Mouse (Mus musculus) lung, embryonic 14.5 days (tissue): Measurements from ENCODE around the gene Emb. TPM values are rescaled to one million over a fixed set of nuclear protein-coding genes. Genes with fewer than 3 reads are reported as not detected.

ENCODE experiments used
- ATAC-seq: fragments of 200-750 bp; cut with Nextera tagmentation; 2 replicates; pipeline ENCODE4 v1.8.0; 2017; ENCODE audit warnings: mild to moderate bottlenecking, moderate TSS enrichment, moderate library complexity; ENCODE audit not compliant: insufficient read depth
- DNase-seq: peaks from one replicate; pipeline ENCODE4 v3.0.0-alpha.2; 2015
- H3K27ac ChIP-seq: fragments of 300-500 bp; sonication (generic); 2 replicates; pipeline ENCODE4 v1.5.1; 2014; ENCODE audit warnings: low read depth, mild to moderate bottlenecking, moderate library complexity
- H3K27me3 ChIP-seq: fragments of 300-500 bp; sonication (generic); 2 replicates; pipeline ENCODE4 v1.6.1; 2014; ENCODE audit warnings: low read length, control low read depth; ENCODE audit not compliant: insufficient read depth
- H3K36me3 ChIP-seq: fragments of 300-500 bp; sonication (generic); 2 replicates; pipeline ENCODE4 v1.6.1; 2014; ENCODE audit warnings: control low read depth; ENCODE audit not compliant: insufficient read depth
- H3K4me1 ChIP-seq: fragments of 300-500 bp; sonication (generic); 2 replicates; pipeline ENCODE4 v1.6.1; 2014; ENCODE audit warnings: antibody characterized with exemption, control low read depth; ENCODE audit not compliant: insufficient read depth
- H3K4me2 ChIP-seq: fragments of 300-500 bp; sonication (generic); 2 replicates; pipeline ENCODE4 v1.6.1; 2014; ENCODE audit warnings: mild to moderate bottlenecking
- H3K4me3 ChIP-seq: fragments of 300-500 bp; sonication (generic); 2 replicates; pipeline ENCODE4 v1.5.1; 2014; ENCODE audit warnings: low read depth, low read length
- H3K9ac ChIP-seq: fragments of 300-500 bp; sonication (generic); 2 replicates; pipeline ENCODE4 v1.6.1; 2014
- H3K9me3 ChIP-seq: fragments of 300-500 bp; sonication (generic); 2 replicates; pipeline ENCODE4 v1.6.1; 2016; ENCODE audit warnings: low read depth, low read length, control low read depth
- CTCF ChIP-seq: IDR thresholded peaks from 2 replicates; pipeline ENCODE4 v1.5.1; 2016; ENCODE audit warnings: antibody characterized with exemption, low read depth
- WGBS: fragments of 180-500 bp; shearing (Covaris S2); extraction: QIAGEN DNeasy Blood & Tissue Kit; methylation state at CpG from one replicate; pipeline ENCODE4 v1.1.7; 2014; 5-methylcytosine and 5-hydroxymethylcytosine counted together
- polyA plus RNA-seq: library from polyadenylated mRNA; unstranded; fragments of >200 nt; fragmentation: Nextera tagmentation; extraction: Ambion mirVana; gene quantifications from 2 replicates; pipeline ENCODE4 v1.2.1, GENCODE M21; 2014

Emb gene
- polyA plus RNA-seq, 1 experiment from 2014 or later: 12.1 TPM

DNA sequence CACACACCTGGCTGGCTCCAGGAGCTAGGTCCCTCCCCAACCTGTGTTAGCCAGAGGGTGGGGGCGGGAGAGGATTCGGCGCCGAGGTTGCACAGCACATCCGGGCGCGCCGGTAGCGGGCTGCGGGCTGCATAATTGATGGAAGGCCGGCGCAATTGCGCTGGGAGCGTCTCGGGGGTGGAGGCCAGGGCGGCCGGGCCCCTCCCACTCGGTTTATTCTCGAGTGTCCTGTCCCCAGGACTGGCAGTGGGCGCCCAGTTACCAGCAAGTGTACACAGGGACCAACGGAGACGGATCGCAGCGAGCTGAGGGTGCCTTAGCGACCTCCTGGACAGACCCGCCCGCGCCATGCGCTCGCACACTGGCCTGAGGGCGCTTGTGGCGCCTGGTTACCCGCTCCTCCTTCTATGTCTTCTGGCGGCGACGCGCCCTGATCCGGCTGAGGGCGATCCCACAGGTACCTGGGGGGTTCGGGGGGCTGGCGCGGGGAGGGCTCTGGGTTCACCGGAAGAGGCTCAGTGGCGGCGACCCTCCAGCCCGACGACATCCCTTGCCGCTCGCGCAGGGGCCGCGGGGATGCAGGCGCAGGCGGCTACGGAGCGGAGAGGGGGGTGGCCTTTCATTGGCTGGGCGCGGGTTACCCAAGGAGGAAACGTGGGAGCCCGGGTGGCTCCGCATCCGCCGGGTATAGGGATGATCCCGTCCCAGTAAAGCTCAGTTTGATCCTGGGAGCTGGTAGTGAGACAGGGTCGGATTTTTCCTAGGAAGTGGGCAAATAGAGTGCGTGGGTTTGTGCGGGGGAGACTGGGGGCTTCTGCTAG, 12.4 kb downstream of the Emb start, which contains the start of gene Gm17509:
Gene Gm17509, minus strand, starts transcription at position 575 of the 821 bp plus-strand sequence.
- under 1% methylated on average over 66 of the region's 67 CpGs for WGBS
- H3K4me3 ChIP-seq: peak within 1 kb of the TSS; percentile 61
- H3K4me1 ChIP-seq: no peaks in the 10 kb centered on the region
- no peaks in the 10 kb centered on the region for H3K9me3 ChIP-seq
- peaks cover 32% of the 10 kb centered on the region for H3K27me3 ChIP-seq
- peak within 1 kb of the TSS; percentile 54 for H3K9ac ChIP-seq
- peak within 1 kb of the TSS; percentile 93 for H3K4me2 ChIP-seq
- H3K36me3 ChIP-seq: no peaks in the 10 kb centered on the region
- peak; percentile 61 for DNase-seq
- peak; percentile 88 for ATAC-seq
- TF ChIP-seq CTCF: no peak
- H3K27ac ChIP-seq: no peak within 1 kb of the TSS

GRCm38 (mm10) chr13:117223125-117223524, 14.8 kb downstream of the Emb start:
- ATAC-seq (no peak), DNase-seq (no peak)
- Histone ChIP-seq H3K27me3 (peaks cover 32% of the 10 kb centered on the region), H3K4me3 (no peak overlapping the region), H3K36me3 (no peaks in the 10 kb centered on the region), H3K9ac (no peak overlapping the region), H3K27ac (no peak overlapping the region), H3K4me1 (no peaks in the 10 kb centered on the region), H3K4me2 (no peak overlapping the region), H3K9me3 (no peaks in the 10 kb centered on the region)
- WGBS: 45% methylated on average over 5 of the region's 5 CpGs
- no peak for TF ChIP-seq CTCF

DNA sequence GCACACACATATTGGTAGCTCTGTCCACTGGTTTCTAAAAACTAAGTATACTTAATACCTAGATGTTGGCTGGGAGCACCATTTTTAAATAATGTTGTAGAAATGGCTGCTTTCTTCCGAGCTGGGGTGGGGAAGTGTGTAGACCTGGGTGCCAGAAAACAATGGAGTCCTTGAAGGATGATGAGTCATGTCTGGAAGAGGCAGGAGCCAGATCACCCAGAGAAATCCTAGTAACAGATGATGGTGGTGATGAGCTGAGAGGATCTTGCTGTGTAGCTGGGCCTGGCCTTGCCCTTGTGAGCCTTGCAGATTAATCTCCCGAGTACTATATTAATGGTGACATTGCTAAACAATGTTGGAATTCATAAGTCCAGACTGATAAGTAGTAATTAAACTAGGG, 16.6 kb downstream of the Emb start:
- Histone ChIP-seq H3K27me3 (peaks cover 27% of the 10 kb centered on the region), H3K4me3 (no peak overlapping the region), H3K9ac (no peak overlapping the region), H3K27ac (no peak overlapping the region), H3K36me3 (no peaks in the 10 kb centered on the region), H3K4me2 (no peak overlapping the region), H3K4me1 (no peaks in the 10 kb centered on the region), H3K9me3 (no peaks in the 10 kb centered on the region)
- TF ChIP-seq CTCF: no peak
- WGBS: 68% methylated on average over 2 of the region's 2 CpGs
- no peak for ATAC-seq
- no peak for DNase-seq

GRCm38 (mm10) chr13:117225561-117225960, 17.2 kb downstream of the Emb start:
- H3K27me3 ChIP-seq: peaks cover 20% of the 10 kb centered on the region
- WGBS: 61% methylated on average over 6 of the region's 6 CpGs

GRCm38 (mm10) chr13:117230371-117231110, 22.2 kb downstream of the Emb start:
- 70% methylated on average over 6 of the region's 6 CpGs for WGBS
- Histone ChIP-seq H3K27me3 (no peaks in the 10 kb centered on the region), H3K4me1 (no peaks in the 10 kb centered on the region), H3K36me3 (no peaks in the 10 kb centered on the region), H3K9me3 (no peaks in the 10 kb centered on the region), H3K27ac (no peak overlapping the region), H3K9ac (no peak overlapping the region), H3K4me2 (no peak overlapping the region), H3K4me3 (no peak overlapping the region)
- TF ChIP-seq CTCF: no peak
- ATAC-seq (no peak), DNase-seq (no peak)

More at GRCm38 (mm10) chr13:117225561-117225960, 17.2 kb downstream of the Emb start:
- Histone ChIP-seq H3K4me2 (no peak overlapping the region), H3K9ac (no peak overlapping the region), H3K36me3 (no peaks in the 10 kb centered on the region), H3K27ac (no peak overlapping the region), H3K4me3 (no peak overlapping the region), H3K4me1 (no peaks in the 10 kb centered on the region), H3K9me3 (no peaks in the 10 kb centered on the region)
- DNase-seq (no peak), ATAC-seq (no peak)
- TF ChIP-seq CTCF: no peak

GRCm38 (mm10) chr13:117233808-117234207, 25.5 kb downstream of the Emb start:
- WGBS: 77% methylated on average over 8 of the region's 8 CpGs
- Histone ChIP-seq H3K9me3 (no peaks in the 10 kb centered on the region), H3K4me2 (no peak overlapping the region), H3K4me3 (no peak overlapping the region), H3K9ac (no peak overlapping the region), H3K36me3 (no peaks in the 10 kb centered on the region), H3K27ac (no peak overlapping the region), H3K4me1 (no peaks in the 10 kb centered on the region), H3K27me3 (no peaks in the 10 kb centered on the region)
- peak; percentile 23; the same call in 1 of the 2 replicates for ATAC-seq
- DNase-seq: peak; percentile 9
- TF ChIP-seq CTCF: no peak

DNA sequence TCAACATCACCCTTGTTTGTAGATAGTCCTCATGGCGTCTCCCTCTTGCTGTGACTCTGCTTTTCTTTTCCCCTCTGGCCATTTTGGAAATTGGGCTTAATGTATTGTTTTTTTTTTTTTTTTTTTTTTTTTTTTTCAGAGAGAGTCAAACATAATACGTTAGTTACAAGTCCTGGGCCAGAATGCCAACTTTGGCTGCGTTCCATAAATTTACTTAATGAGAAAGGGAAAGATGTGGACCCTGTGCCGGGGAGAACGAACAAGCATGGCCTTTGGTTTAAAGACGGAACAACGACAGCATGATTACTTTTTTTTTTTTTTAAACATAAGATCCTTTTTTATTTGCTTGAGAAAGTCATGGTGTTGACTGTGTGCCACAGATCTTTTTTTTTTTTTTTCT, 26.1 kb downstream of the Emb start:
- Histone ChIP-seq H3K4me3 (no peak overlapping the region), H3K9me3 (no peaks in the 10 kb centered on the region), H3K4me1 (no peaks in the 10 kb centered on the region), H3K27me3 (no peaks in the 10 kb centered on the region), H3K4me2 (no peak overlapping the region), H3K9ac (no peak overlapping the region), H3K36me3 (no peaks in the 10 kb centered on the region), H3K27ac (no peak overlapping the region)
- DNase-seq: peak; percentile 32
- no peak for ATAC-seq
- WGBS: 70% methylated on average over 7 of the region's 7 CpGs
- no peak for TF ChIP-seq CTCF
